Mouse (Mus musculus) left cerebral cortex, adult 8-10 months (tissue): ENCODE measurements around the gene Rnf4. TPM values are rescaled to one million over a fixed set of nuclear protein-coding genes. Genes with fewer than 3 reads are reported as not detected.

Source experiments
- DNase-seq, 2 experiments: peaks; one replicate each; pipeline ENCODE4 v3.0.0; 2022; ENCODE audit warnings: low spot score in 2 of 2
- total RNA-seq, 4 experiments: library from RNA; stranded (reverse); gene quantifications; 2 replicates each; pipeline ENCODE4 v1.2.4; 2022

The Rnf4 gene
- total RNA-seq, 4 experiments from 2014 or later, result 84.4 to 90.9 (median 87.9) TPM

DNA sequence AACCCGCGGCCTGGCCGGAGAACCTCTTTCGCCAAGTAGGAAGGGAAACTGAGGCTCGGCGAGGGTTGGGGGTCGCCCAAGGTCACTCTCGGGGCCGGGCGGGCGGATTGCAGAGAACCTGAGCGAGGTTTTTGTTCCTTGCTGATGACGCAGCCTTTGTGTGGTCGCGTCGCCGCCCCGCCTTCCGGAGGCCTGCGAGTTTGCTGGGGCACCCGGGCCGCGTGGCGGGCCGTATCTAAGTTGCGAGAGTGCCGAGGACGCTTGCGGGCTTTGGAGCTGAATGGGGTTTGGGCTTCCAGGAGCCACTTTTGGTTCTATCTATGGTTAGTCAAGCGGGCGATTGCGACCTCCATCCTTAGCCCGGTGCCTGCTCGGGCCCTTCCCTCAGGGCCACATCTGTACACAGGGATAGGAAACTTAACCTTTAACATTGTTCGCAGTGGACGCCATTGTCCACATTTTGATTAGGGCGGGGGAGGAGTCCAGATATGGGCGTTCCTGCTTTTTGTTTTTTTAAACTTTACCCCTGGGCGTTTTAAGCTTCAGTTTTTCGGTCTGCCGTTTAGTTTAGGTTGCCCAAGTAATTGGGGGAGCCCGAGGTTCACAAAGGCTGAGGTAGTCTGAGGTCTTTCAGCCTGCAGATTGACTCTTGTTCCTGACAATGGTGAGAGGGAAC is 824 bp downstream of the Rnf4 start:
- no peak for DNase-seq

DNA sequence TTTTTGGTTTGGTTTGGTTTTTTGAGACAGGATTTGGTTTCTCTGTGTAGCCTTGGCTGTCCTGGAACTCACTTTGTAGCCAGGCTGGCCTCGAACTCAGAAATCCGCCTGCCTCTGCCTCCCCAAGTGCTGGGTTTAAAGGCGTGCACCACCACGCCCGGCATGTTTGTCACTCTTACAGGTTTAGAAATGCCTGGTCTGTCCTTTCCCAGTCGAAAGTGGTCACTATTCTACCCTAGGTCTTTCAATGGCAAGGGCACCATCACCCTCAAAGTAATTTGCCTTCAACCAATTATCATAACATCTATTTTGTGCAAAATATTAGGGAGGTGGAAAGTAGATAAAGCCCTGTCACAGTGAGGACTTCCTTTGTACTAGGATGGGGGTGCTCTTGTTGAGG is 4.2 kb downstream of the Rnf4 start:
- DNase-seq, result no peak

DNA sequence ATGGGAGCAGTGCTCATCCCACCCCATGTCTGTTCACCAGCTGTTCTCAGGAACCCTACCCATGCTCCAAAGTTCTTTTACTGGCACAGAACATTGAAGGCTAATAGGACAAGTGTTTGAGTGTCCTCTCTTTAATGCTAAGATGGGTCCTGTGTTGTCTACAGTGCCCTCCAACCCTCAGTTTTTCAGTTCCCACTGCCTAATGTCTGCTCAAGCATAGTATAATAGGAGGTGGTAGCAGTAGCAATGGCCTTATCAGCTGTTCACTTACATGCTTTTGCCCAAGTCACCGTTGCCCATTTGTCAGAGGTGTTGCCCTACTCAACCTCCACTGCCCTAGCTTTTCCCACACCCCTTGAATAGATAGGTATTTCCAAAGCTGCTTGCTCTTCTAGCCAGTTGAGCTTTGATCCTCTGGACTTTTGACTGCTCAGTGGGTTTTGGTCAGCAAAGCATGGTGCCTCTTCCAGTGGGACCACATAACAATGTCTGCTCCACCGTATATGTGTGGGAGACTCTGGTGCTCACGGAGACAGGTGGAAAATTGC is 16.1 kb downstream of the Rnf4 start:
- DNase-seq, result no peak

DNA sequence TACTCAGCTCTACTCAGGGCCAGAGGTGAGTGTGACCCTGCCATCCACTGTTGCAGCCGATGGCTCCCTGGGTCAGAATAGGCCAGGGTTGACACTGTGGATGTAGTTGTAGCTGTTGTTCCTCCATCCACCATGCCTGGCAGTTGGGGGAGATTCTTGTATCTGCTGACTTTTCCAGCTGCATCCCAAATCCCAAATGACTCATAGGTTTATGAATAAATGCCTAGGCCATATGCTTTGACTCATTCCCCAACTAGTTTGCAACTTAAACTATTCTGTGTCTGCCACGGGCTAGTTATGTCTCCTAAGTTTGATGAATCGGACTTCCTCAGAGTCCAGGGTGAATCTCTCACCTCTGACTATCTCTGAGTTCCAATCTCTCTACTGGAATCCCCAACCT is 24.2 kb downstream of the Rnf4 start:
- DNase-seq, result no peak

DNA sequence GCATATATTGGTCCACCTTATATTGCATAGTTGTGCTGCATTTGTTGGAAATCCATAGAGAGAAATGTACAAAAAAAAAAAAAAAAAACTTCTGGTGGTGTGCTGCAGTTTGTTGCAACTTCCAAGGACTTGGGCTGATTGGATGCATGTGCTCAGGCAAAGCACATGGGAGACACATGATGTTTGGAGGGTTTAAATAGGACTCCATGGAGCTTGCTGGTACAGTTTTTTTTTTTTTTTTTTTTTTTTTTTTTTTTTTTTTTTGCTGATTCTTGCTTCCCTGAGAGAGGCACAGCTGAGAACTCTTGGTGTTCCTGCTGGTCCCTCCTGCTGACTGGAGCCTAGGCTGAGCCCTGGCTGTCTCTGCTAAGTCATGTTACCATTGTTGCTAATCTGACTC is 27.0 kb downstream of the Rnf4 start:
- no peak for DNase-seq

DNA sequence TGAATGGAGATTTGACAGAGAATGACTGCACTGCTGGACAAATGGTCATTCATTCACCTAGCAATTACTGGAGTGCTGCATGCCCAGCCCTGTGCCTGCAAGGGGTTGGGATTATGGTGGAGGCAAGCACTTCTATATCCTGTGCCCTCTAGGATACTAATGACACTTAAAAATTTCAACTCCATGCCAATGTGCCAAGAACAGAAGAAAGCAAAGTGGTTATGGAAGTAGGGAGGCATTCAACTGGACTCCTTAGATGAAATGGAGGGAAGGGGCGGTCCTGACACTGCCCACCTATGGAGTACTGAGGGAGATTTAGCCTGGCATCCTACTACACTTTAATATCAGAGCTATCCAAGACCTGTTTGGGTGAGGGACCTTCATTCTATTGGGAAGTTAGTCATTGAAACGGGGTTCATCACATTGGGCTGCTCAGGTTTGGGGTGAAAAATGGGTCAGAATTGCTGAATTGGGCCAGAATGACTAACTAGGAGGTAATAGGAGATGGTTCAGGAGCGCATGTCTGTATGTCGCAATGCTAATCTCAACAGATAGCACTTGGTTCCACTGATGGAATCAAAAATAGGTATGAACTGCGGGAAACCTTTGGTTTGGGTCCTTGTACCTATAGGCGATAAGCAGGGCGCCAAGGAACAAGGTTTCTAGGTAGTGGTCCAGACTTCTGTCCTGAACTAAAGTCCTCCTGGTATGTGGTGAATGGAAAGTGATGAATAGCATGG is 32.6 kb downstream of the Rnf4 start:
- DNase-seq, result no peak

DNA sequence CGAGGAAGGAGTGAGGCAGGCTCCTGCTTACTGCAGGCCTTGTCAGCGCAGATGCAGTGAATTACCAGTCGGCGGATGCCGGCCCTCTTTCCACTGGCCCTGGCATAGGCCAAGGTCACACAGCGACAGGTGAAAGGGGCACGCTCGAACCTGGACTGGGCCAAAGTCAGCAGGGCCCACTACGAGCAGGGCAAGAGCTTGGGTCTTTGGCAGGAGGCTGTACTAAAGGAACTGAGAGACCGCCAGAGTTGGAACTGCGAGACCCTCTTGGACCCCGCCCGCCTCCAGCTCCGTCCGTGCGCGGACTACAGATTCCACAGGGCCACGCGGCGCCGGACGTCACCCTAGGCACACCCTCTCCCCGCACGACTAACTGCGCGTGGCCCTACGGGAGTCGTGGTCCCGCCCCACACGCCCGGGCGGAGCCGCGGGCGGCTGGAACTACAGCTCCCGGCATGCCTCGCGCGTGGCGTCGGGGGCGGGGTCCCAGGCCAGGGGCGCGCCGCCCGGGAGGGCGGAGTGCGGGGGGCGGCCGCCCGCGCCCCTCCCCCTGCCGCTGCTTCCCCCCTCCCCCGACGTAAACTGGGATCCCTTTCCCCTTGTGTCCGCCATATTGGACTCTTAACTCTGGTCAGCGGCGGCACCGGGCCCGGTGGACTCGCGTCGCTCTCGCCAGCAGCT is 33.4 kb downstream of the Rnf4 start, which contains the start of gene Fam193a:
Gene Fam193a, plus strand, starts transcription at position 593 of the 681 bp plus-strand sequence.
- peak; percentile 87 to 98 for DNase-seq

DNA sequence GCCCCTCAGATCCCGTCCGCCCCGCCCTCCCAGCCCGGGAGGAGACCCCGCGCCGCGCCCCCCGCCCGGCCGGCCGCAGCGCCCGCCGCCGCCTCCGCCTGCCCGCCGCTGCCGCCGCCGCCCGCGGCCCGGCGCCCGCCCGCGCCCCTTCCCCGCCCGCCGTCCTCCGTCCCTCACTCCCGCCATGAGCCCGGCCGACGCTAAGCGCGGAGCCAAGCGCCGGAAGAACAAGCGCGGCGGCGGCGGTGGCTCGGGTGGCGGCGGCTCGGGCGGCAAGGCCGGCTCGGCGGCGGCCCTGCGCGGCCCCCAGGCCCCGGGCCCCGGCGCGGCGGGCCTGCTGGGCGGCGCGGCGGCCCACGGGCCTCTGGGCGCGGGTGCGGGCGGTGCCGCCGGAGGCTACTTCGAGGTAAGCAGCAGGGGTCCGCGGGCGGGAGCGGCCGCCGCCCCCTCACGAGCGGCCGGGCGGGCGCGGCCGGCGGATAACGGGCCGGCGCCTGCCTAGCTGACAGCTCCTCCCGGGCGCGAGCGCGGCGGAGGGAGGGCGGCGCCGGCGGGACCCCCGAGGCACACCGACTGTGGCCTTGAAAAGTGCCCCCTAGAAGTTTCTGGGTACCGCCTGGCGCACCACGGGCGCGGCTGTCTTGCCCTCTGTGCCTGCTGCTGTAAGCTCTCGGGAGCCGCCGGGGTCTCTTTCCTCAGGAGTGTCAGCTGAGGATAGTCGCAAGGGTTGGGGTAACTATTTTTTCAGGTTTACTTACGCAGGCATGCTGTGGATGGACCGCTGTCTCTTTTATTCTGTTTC is 34.1 kb downstream of the Rnf4 start:
- DNase-seq, result peak; percentile 27 to 32

DNA sequence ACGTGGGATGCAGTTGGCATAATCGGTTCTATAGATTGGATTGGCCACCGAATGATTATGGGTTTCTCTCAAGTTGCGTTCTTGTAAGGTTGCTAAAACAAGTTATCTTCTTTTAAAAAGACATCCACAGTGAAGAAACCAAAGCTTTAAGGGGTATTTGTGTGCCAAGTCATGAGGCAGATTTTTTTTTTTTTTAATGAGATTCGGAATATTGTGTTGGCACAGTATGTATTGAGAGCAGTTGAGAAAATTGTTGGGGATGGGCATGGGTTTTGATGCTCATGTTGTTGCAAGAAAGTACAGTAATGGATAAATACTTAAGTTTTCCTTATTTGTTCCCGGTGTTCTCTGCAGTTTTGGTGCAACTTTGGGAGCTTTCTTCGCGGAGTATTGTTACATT is 34.8 kb downstream of the Rnf4 start:
- no peak for DNase-seq

DNA sequence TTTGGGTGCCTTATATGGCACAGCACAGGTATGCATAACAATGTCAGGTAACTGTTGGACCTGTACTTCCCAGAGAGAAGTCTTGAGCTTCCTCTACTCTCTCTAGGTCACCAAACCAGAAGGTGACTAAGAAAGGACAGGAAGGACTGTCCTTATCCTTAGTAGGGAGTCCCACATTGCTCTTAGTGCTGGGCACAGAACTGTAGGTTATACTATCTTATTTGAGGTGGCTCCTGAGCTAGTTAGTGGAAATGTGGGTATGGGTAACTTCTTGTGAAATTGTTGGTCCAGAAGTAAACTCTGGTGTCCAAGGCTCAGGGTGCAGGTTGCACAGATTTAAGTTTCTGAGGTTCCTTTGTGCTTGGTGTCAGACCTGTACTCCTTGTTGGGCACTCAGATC is 36.1 kb downstream of the Rnf4 start:
- no peak for DNase-seq

DNA sequence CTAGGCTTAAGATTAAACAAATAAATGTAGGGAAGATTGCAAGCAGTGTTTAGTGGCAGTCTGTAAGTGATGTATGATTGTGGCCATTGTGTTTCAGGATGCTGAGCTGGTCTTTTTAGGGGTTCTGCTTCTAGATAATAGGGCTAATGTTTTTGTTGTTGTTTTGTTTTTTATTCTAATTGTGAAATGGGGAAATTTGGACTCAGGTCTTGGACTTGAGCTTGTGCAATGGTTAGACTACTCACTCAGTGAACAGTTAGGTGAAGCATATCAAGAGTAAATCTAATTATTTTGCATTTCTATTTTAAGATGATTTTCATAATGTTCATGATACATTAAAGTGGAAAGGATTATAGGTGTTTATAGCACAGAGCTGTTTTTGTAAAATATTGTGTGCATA is 36.5 kb downstream of the Rnf4 start:
- DNase-seq, result no peak

DNA sequence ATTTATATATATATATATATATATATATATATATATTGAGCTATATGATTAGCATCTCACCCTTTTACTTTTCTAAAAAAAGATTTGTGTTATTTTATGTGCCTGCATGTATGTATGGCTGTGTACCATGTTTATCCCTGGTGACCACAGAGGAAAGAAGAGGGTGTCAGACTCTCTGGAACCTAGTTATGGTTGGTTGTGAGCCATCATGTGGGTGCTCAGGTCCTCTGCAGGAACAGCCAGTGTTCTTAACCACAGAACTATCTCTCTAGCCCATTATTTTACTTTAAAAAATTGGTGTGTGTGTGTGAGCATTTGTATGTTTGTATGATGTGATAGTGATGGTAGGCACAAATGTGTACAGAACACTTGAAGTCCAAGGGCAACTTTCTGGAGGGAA is 42.7 kb downstream of the Rnf4 start:
- no peak for DNase-seq

DNA sequence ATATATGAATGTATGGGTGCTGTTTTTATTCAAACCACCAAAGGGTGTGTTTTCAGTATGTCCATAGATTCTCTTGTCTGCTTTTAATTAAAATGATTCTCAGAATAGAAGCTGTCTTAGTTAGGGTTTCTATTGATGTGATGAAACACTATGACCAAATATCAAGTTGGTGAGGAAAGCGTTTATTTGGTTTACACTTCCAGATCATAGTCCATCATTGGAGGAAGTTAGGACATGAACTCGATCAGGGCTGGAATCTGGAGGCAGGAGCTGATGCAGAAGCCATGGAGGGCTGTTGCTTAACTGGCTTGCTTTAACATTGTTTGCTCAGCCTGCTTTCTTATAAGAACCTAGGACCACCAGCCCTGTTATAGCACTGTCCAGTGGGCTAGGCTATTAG is 45.6 kb downstream of the Rnf4 start:
- DNase-seq, result no peak

DNA sequence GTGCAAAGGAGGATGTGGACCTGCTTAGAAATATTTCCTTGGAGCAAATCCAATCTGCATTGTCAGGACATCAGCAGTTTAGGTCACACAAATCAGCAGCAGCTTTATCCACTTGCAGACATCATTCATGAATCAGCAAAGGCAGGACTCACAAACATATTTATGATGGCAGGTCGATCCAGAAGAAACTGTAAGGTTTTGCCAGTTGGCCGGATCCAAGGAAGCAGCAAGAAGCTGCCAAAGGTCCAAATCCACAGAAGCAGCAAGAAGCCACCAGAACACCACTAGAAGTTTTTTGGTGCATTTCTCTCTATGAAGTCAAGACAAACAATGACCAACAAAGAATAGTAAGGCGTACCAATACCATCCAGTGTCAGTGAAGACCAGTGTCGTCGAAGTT is 49.5 kb downstream of the Rnf4 start:
- DNase-seq, result no peak

DNA sequence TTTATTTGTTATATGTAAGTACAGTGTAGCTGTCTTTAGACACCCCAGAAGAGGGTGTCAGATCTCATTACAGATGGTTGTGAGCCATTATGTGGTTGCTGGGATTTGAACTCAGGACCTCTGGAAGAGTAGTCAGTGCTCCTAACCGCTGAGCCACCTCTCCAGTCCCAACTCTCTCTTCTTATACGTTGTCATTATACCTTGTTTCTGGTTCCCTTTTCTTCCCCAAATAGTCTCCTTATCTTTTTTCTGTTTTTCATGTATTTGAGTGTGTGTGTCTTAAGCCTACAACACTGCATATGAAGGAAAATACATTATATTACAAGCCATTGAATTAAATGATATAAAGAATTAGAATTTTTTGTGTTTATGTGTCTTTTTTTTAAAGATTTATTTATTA is 50.7 kb downstream of the Rnf4 start:
- no peak for DNase-seq

DNA sequence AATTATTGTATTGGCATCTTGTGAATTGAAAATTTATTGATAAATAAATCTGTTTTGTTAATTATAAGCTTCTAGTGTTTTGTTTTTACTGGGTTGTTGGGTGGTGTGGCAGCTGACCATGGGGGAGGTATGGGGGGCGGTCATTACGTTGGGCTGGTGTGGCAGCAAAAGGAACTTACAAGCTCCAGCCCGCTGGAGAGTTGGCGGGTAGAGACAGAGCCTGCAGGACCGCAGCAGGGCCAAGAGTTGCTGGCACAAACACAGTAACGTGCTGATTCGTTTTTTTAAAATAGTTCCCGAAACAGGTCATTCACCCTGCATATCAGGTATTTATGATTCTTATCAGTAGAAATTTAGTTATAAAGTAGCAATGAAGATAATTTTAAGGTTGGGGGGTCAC is 57.2 kb downstream of the Rnf4 start:
- DNase-seq, result no peak

DNA sequence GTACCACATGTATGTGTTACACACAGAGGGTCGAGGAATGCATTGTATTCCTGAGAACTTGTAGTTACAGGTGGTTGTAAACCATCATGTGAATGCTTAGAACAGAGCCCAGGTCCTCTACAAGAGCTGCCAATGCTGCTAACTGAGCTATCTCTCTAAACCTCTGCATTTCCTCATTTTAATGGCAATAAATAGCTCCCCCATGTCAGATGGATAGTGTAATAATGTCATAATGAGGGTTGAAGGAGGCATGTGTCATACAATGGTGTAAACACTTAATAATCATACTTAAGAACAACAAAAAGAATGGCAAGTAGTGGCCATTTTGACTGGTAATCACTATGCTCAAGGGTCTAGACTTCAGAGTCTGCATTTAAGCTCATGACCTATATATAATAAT is 59.3 kb downstream of the Rnf4 start:
- no peak for DNase-seq

DNA sequence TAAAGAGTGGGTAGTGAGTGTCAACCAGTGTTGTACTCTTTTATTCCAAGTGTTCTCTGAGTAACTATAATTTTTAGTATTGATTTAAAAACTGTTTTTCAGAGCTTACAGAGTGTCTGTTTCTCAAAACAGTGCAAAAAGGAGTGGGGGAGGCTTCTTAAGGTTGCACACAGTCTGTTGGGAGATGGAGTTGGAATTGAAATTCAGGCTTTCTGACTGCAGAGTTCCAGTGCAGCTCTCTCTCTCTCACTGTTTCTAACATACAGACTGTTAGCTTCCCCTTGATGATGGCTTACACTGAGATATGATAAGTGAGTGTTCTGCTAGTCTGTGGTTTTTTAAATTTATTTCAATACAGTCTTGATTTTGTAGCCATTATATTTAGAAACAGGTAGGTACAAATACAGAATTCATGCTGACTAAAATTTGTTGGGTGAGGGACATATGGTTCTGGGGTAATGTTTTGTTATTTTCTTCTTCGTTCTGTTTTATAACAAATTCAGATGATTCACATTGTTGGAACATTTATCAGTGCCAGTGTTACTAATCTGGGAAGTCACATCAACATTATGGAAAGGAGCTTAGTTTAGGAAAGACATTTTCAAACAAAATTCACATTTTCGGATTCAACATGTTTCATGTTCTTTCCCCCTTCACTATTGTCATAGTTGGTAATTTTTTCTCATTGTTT is 59.9 kb downstream of the Rnf4 start:
- DNase-seq, result no peak

DNA sequence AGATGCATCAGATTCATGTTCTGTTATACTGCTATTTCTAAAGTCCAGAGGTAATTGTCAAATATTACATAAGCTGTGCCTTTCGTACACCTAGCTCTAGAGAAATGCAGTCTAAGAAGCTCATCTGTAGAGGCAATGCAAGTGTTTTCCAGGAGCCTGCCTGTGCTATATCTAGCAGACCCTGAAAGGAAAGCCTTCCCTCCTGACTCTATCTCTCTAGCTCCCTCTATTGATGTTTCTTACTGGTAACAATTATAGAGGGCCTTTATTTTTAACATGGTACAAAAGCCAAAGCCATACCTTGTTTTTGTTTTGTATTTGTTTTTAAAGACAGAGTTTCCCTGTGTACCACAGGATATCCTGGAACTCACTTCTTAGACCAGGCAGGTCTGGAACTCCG is 61.8 kb downstream of the Rnf4 start:
- DNase-seq, result no peak

DNA sequence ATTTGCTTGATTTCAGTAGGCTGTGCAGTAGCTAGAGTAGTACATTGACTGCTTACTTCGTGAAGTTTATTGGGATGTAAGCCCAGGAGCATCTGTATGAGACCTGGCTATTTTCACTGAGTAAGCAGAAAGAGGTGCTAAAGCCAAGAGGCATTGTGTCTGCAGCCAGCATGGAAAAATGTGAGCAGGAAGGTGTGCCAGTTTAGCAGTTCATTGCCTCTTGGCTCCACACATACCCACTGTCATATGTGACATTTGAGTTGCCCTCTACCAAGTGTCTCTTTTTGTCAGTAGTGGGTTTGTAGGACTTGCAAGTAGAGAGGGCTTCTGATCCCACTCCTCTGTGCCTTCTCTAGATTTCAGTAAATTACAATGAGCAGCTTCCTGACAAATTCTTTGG is 62.2 kb downstream of the Rnf4 start:
- DNase-seq, result no peak
